Mouse (Mus musculus): ENCODE data around the gene Ncln. TPM values are rescaled to one million over a fixed set of nuclear protein-coding genes. Genes with fewer than 3 reads are reported as not detected.

Gene Ncln
- polyA plus RNA-seq, 1 experiment, result 37.2 TPM

GRCm38 (mm10) chr10:81462917-81463316 lies 33.3 kb downstream of the Ncln start:
- Histone ChIP-seq H3K9ac (ENCODE audit: low read depth, poor library complexity, severe bottlenecking) (no peak overlapping the region), H3K4me3 (ENCODE audit: low read depth, low read length) (no peak overlapping the region), H3K27me3 (ENCODE audit: control insufficient read depth, insufficient read depth, low read length, poor library complexity, severe bottlenecking) (no peaks in the 10 kb centered on the region), H3K9me3 (replicated peaks; ENCODE audit: control insufficient read depth, insufficient read depth, low read length, poor library complexity, severe bottlenecking) (no peaks in the 10 kb centered on the region), H3K4me1 (ENCODE audit: control insufficient read depth, insufficient read depth, low read length) (no peaks in the 10 kb centered on the region), H3K36me3 (ENCODE audit: control insufficient read depth, insufficient read depth, low read length, poor library complexity, severe bottlenecking) (no peaks in the 10 kb centered on the region), H3K27ac (ENCODE audit: insufficient read depth, low read length) (no peak overlapping the region)
- TF ChIP-seq CTCF (IDR thresholded peaks at IDR 0.05; ENCODE audit: low read depth, low read length) (no peak), POLR2A (IDR thresholded peaks at IDR 0.05; ENCODE audit: insufficient read depth, low read length) (no peak), EP300 (IDR thresholded peaks at IDR 0.05; ENCODE audit: insufficient read depth, low read depth, low read length) (no peak)

- no peak for TF ChIP-seq POLR2A (IDR thresholded peaks at IDR 0.05; ENCODE audit: insufficient read depth, low read length)
- TF ChIP-seq CTCF (IDR thresholded peaks at IDR 0.05; ENCODE audit: low read depth, low read length), result no peak
- no peak for TF ChIP-seq EP300 (IDR thresholded peaks at IDR 0.05; ENCODE audit: insufficient read depth, low read depth, low read length)
Measured at GRCm38 (mm10) chr10:81462415-81462804, 33.8 kb downstream of the Ncln start.

GRCm38 (mm10) chr10:81461673-81462414 lies 34.3 kb downstream of the Ncln start:
- Histone ChIP-seq H3K9me3 (replicated peaks; ENCODE audit: control insufficient read depth, insufficient read depth, low read length, poor library complexity, severe bottlenecking) (no peaks in the 10 kb centered on the region), H3K27ac (ENCODE audit: insufficient read depth, low read length) (no peak overlapping the region; the same call in 1 of the 2 replicates), H3K4me3 (ENCODE audit: low read depth, low read length) (0 out of 2 replicates have a peak overlapping the region, but pooled peaks have one; percentile 13), H3K4me1 (ENCODE audit: control insufficient read depth, insufficient read depth, low read length) (no peaks in the 10 kb centered on the region), H3K36me3 (ENCODE audit: control insufficient read depth, insufficient read depth, low read length, poor library complexity, severe bottlenecking) (no peaks in the 10 kb centered on the region), H3K27me3 (ENCODE audit: control insufficient read depth, insufficient read depth, low read length, poor library complexity, severe bottlenecking) (no peaks in the 10 kb centered on the region), H3K9ac (ENCODE audit: low read depth, poor library complexity, severe bottlenecking) (no peak overlapping the region)
- TF ChIP-seq POLR2A (IDR thresholded peaks at IDR 0.05; ENCODE audit: insufficient read depth, low read length), result no peak
- TF ChIP-seq CTCF (IDR thresholded peaks at IDR 0.05; ENCODE audit: low read depth, low read length), result no peak

More at GRCm38 (mm10) chr10:81462415-81462804, 33.8 kb downstream of the Ncln start:
- H3K9me3 ChIP-seq (replicated peaks; ENCODE audit: control insufficient read depth, insufficient read depth, low read length, poor library complexity, severe bottlenecking), result no peaks in the 10 kb centered on the region
- H3K4me3 ChIP-seq (ENCODE audit: low read depth, low read length), result 0 out of 2 replicates have a peak overlapping the region, but pooled peaks have one; percentile 13
- no peak overlapping the region for H3K9ac ChIP-seq (ENCODE audit: low read depth, poor library complexity, severe bottlenecking)
- no peak overlapping the region; the same call in 1 of the 2 replicates for H3K27ac ChIP-seq (ENCODE audit: insufficient read depth, low read length)
- no peaks in the 10 kb centered on the region for H3K36me3 ChIP-seq (ENCODE audit: control insufficient read depth, insufficient read depth, low read length, poor library complexity, severe bottlenecking)
- H3K4me1 ChIP-seq (ENCODE audit: control insufficient read depth, insufficient read depth, low read length), result no peaks in the 10 kb centered on the region
- no peaks in the 10 kb centered on the region for H3K27me3 ChIP-seq (ENCODE audit: control insufficient read depth, insufficient read depth, low read length, poor library complexity, severe bottlenecking)

- no peak overlapping the region for H3K27ac ChIP-seq (ENCODE audit: insufficient read depth, low read length)
- TF ChIP-seq CTCF (IDR thresholded peaks at IDR 0.05; ENCODE audit: low read depth, low read length), result no peak
- TF ChIP-seq POLR2A (IDR thresholded peaks at IDR 0.05; ENCODE audit: insufficient read depth, low read length), result no peak
- TF ChIP-seq EP300 (IDR thresholded peaks at IDR 0.05; ENCODE audit: insufficient read depth, low read depth, low read length), result no peak
- no peak overlapping the region for H3K4me3 ChIP-seq (ENCODE audit: low read depth, low read length)
- no peaks in the 10 kb centered on the region for H3K9me3 ChIP-seq (replicated peaks; ENCODE audit: control insufficient read depth, insufficient read depth, low read length, poor library complexity, severe bottlenecking)
- no peaks in the 10 kb centered on the region for H3K4me1 ChIP-seq (ENCODE audit: control insufficient read depth, insufficient read depth, low read length)
- H3K9ac ChIP-seq (ENCODE audit: low read depth, poor library complexity, severe bottlenecking), result no peak overlapping the region
- no peaks in the 10 kb centered on the region for H3K36me3 ChIP-seq (ENCODE audit: control insufficient read depth, insufficient read depth, low read length, poor library complexity, severe bottlenecking)
- no peaks in the 10 kb centered on the region for H3K27me3 ChIP-seq (ENCODE audit: control insufficient read depth, insufficient read depth, low read length, poor library complexity, severe bottlenecking)
Measured at GRCm38 (mm10) chr10:81460951-81461350, 35.2 kb downstream of the Ncln start.

DNA sequence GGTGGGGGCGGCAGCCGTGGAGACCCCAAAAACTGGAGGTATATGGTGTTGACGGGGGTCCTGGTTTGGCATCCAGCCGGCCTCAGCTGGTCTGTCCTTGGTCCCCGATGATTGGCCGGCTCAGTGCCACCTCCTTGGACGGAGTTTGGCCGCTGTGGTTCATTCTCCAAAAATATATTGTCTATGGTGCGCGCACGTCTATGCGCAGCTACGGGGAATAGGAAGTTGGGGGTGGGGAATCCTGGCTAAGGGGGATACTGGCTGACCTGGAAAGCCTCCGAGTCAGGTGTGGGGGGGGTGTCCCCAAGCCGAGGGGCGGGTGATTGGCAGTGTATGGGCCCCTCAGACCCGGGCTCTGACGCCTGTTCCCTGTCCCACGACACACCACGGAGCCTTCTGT lies 35.7 kb downstream of the Ncln start:
- Histone ChIP-seq H3K9ac (ENCODE audit: low read depth, poor library complexity, severe bottlenecking) (no peak overlapping the region), H3K27ac (ENCODE audit: insufficient read depth, low read length) (no peak overlapping the region), H3K27me3 (ENCODE audit: control insufficient read depth, insufficient read depth, low read length, poor library complexity, severe bottlenecking) (no peaks in the 10 kb centered on the region), H3K36me3 (ENCODE audit: control insufficient read depth, insufficient read depth, low read length, poor library complexity, severe bottlenecking) (no peaks in the 10 kb centered on the region), H3K9me3 (replicated peaks; ENCODE audit: control insufficient read depth, insufficient read depth, low read length, poor library complexity, severe bottlenecking) (no peaks in the 10 kb centered on the region), H3K4me3 (ENCODE audit: low read depth, low read length) (no peak overlapping the region), H3K4me1 (ENCODE audit: control insufficient read depth, insufficient read depth, low read length) (no peaks in the 10 kb centered on the region)
- TF ChIP-seq EP300 (IDR thresholded peaks at IDR 0.05; ENCODE audit: insufficient read depth, low read depth, low read length) (no peak), POLR2A (IDR thresholded peaks at IDR 0.05; ENCODE audit: insufficient read depth, low read length) (no peak), CTCF (IDR thresholded peaks at IDR 0.05; ENCODE audit: low read depth, low read length) (no peak)

DNA sequence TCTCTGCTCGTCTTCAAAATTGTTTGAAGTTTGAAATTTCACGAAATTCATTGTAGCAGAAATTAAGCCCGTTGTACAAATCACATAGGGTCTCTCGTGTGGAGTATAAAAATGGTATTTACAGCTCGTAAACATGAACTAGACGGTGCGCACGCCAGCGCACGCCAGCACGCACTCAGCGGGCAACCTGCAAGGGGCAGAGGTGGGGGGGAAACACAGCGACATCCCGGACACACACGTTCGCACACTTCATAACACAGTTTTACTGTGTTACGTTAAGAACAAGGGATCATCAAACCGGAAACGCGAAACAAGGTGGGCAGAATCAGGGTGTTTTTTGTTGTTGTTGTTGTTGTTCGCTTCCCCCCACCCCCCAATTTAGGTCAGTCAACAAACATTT lies 36.8 kb downstream of the Ncln start:
- Histone ChIP-seq H3K4me3 (ENCODE audit: low read depth, low read length) (no peak overlapping the region), H3K27me3 (ENCODE audit: control insufficient read depth, insufficient read depth, low read length, poor library complexity, severe bottlenecking) (no peaks in the 10 kb centered on the region), H3K36me3 (ENCODE audit: control insufficient read depth, insufficient read depth, low read length, poor library complexity, severe bottlenecking) (no peaks in the 10 kb centered on the region), H3K4me1 (ENCODE audit: control insufficient read depth, insufficient read depth, low read length) (no peaks in the 10 kb centered on the region), H3K9me3 (replicated peaks; ENCODE audit: control insufficient read depth, insufficient read depth, low read length, poor library complexity, severe bottlenecking) (no peaks in the 10 kb centered on the region), H3K9ac (ENCODE audit: low read depth, poor library complexity, severe bottlenecking) (no peak overlapping the region), H3K27ac (ENCODE audit: insufficient read depth, low read length) (no peak overlapping the region)
- TF ChIP-seq EP300 (IDR thresholded peaks at IDR 0.05; ENCODE audit: insufficient read depth, low read depth, low read length), result no peak
